Mouse (Mus musculus): ENCODE data around the gene Bhlhe41.

DNA sequence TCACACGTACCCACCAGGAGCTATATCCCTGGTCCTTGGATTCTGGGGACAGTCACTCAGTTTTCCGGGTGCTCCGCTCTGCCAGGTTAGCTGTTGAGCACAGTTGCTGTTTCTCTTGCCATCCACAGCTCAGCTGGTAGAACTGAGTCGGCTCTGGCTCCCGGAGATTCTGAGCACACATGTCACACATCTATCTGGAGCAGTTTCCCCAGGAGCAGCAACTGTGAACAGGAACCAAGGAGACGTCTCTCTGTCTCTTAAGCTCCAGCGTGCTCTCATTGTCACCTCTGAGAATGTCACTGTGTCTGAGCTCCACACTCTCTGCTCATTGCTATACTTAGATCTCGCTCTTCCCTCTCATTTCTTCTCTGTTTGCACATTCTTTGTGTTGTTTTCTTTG is 32.4 kb downstream of the Bhlhe41 start:
- TF ChIP-seq CTCF (IDR thresholded peaks at IDR 0.05; ENCODE audit: borderline replicate concordance, insufficient read depth, low read length) (no peak), POLR2A (IDR thresholded peaks at IDR 0.05; ENCODE audit: low read depth, low read length) (no peak)

All from embryonic fibroblast, embryonic 13.5 days (primary cell).